Mouse (Mus musculus): ENCODE data around the gene Asb4. TPM values are rescaled to one million over a fixed set of nuclear protein-coding genes. Genes with fewer than 3 reads are reported as not detected.

The Asb4 gene
- polyA plus RNA-seq, 1 experiment from 2014 or later = 2.2 TPM

- no peaks in the 10 kb centered on the region for H3K4me1 ChIP-seq (ENCODE audit: insufficient read depth)
- DNase-seq (no peak), ATAC-seq (no peak)
- no peak overlapping the region for H3K4me3 ChIP-seq (ENCODE audit: low read depth, low read length)
- no peak for TF ChIP-seq CTCF (IDR thresholded peaks at IDR 0.05; ENCODE audit: low read depth)
- no peaks in the 10 kb centered on the region for H3K36me3 ChIP-seq (replicated peaks; ENCODE audit: insufficient read depth, low read length)
- H3K9me3 ChIP-seq (ENCODE audit: low read length) = no peaks in the 10 kb centered on the region
- 44% methylated on average over 18 of the region's 18 CpGs for WGBS (ENCODE audit: insufficient replicate concordance)
- no peak overlapping the region for H3K27ac ChIP-seq (ENCODE audit: low read depth)
- no peak overlapping the region for H3K4me2 ChIP-seq (ENCODE audit: low read depth, low read length)
- H3K27me3 ChIP-seq (ENCODE audit: insufficient read depth, low read length) = no peaks in the 10 kb centered on the region
- no peak overlapping the region for H3K9ac ChIP-seq (replicated peaks)
Observed at GRCm38 (mm10) chr6:5403095-5403815, 20.1 kb downstream of the Asb4 start.

GRCm38 (mm10) chr6:5404016-5404415 lies 20.8 kb downstream of the Asb4 start:
- Histone ChIP-seq H3K27ac (ENCODE audit: low read depth) (no peak overlapping the region), H3K27me3 (ENCODE audit: insufficient read depth, low read length) (no peaks in the 10 kb centered on the region), H3K36me3 (replicated peaks; ENCODE audit: insufficient read depth, low read length) (no peaks in the 10 kb centered on the region), H3K4me1 (ENCODE audit: insufficient read depth) (no peaks in the 10 kb centered on the region), H3K9me3 (ENCODE audit: low read length) (no peaks in the 10 kb centered on the region), H3K4me3 (ENCODE audit: low read depth, low read length) (no peak overlapping the region), H3K4me2 (ENCODE audit: low read depth, low read length) (no peak overlapping the region), H3K9ac (replicated peaks) (no peak overlapping the region)
- no peak for DNase-seq
- no peak for ATAC-seq
- 71% methylated on average over 6 of the region's 6 CpGs for WGBS (ENCODE audit: insufficient replicate concordance)
- TF ChIP-seq CTCF (IDR thresholded peaks at IDR 0.05; ENCODE audit: low read depth) (no peak), EP300 (IDR thresholded peaks at IDR 0.05; ENCODE audit: low read depth) (no peak)

GRCm38 (mm10) chr6:5408451-5409177 lies 25.4 kb downstream of the Asb4 start:
- no peak overlapping the region for H3K9ac ChIP-seq (replicated peaks)
- H3K27ac ChIP-seq (ENCODE audit: low read depth) = no peak overlapping the region
- TF ChIP-seq EP300 (IDR thresholded peaks at IDR 0.05; ENCODE audit: low read depth) (no peak), CTCF (IDR thresholded peaks at IDR 0.05; ENCODE audit: low read depth) (no peak)
- H3K4me3 ChIP-seq (ENCODE audit: low read depth, low read length) = no peak overlapping the region
- H3K4me2 ChIP-seq (ENCODE audit: low read depth, low read length) = no peak overlapping the region
- H3K9me3 ChIP-seq (ENCODE audit: low read length) = no peaks in the 10 kb centered on the region
- ATAC-seq (no peak), DNase-seq (no peak)
- H3K36me3 ChIP-seq (replicated peaks; ENCODE audit: insufficient read depth, low read length) = no peaks in the 10 kb centered on the region
- 75% methylated on average over 8 of the region's 8 CpGs for WGBS (ENCODE audit: insufficient replicate concordance)
- H3K27me3 ChIP-seq (ENCODE audit: insufficient read depth, low read length) = no peaks in the 10 kb centered on the region
- H3K4me1 ChIP-seq (ENCODE audit: insufficient read depth) = 0 out of 2 replicates have a peak, but pooled peaks cover 4% of the 10 kb centered on the region

- no peak for TF ChIP-seq CTCF (IDR thresholded peaks at IDR 0.05; ENCODE audit: low read depth)
- TF ChIP-seq EP300 (IDR thresholded peaks at IDR 0.05; ENCODE audit: low read depth) = no peak
- H3K4me2 ChIP-seq (ENCODE audit: low read depth, low read length) = no peak overlapping the region
- 0 out of 2 replicates have a peak, but pooled peaks cover 4% of the 10 kb centered on the region for H3K4me1 ChIP-seq (ENCODE audit: insufficient read depth)
- H3K4me3 ChIP-seq (ENCODE audit: low read depth, low read length) = no peak overlapping the region
- H3K9me3 ChIP-seq (ENCODE audit: low read length) = no peaks in the 10 kb centered on the region
- no peaks in the 10 kb centered on the region for H3K36me3 ChIP-seq (replicated peaks; ENCODE audit: insufficient read depth, low read length)
- no peaks in the 10 kb centered on the region for H3K27me3 ChIP-seq (ENCODE audit: insufficient read depth, low read length)
- H3K9ac ChIP-seq (replicated peaks) = no peak overlapping the region
- ATAC-seq = no peak
- H3K27ac ChIP-seq (ENCODE audit: low read depth) = no peak overlapping the region
- 78% methylated on average over 4 of the region's 4 CpGs for WGBS (ENCODE audit: insufficient replicate concordance)
- DNase-seq = no peak
Observed at GRCm38 (mm10) chr6:5409676-5410075, 26.5 kb downstream of the Asb4 start.

DNA sequence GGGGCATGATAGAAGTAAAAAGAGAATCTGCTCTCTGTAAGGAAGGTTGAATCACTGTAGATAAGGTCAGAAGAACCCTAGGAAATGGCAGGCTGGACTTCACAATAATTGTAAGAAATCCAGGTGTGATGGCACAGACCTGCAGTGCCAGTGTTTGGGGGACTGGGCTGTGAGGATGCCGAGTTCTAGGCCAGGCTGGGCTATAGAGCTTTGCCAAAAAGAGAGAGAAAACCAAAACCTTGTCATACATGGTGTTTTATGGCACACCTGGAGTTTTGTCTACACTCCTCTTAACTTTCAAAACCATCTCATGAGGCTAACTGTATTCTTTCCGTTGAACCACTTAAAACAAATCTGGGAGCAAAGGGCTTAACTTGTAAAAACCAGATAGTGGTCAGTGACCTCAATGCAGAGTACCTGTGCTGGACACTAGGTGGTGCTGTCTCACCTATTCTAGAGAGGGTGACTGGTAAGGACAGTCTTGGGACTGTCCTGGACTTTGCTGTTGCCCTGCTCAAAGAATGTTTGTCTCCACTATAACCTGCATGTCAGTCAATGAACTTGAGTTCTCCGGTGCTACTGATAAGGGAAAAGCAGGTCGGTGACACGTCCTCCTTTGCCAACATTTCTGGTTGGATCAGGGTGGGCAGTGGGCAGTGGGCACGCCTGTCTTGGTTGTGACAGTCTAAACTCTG lies 27.7 kb downstream of the Asb4 start:
- WGBS (ENCODE audit: insufficient replicate concordance) = 41% methylated on average over 6 of the region's 6 CpGs
- TF ChIP-seq EP300 (IDR thresholded peaks at IDR 0.05; ENCODE audit: low read depth) (no peak), CTCF (IDR thresholded peaks at IDR 0.05; ENCODE audit: low read depth) (peak; percentile 93)
- DNase-seq = peak; percentile 76
- Histone ChIP-seq H3K27ac (ENCODE audit: low read depth) (0 out of 2 replicates have a peak overlapping the region, but pooled peaks have one; percentile 8), H3K4me1 (ENCODE audit: insufficient read depth) (0 out of 2 replicates have a peak, but pooled peaks cover 4% of the 10 kb centered on the region), H3K9ac (replicated peaks) (no peak overlapping the region), H3K27me3 (ENCODE audit: insufficient read depth, low read length) (no peaks in the 10 kb centered on the region), H3K36me3 (replicated peaks; ENCODE audit: insufficient read depth, low read length) (no peaks in the 10 kb centered on the region), H3K4me2 (ENCODE audit: low read depth, low read length) (peak overlapping the region; percentile 15; the same call in 1 of the 2 replicates), H3K4me3 (ENCODE audit: low read depth, low read length) (no peak overlapping the region), H3K9me3 (ENCODE audit: low read length) (no peaks in the 10 kb centered on the region)
- ATAC-seq = peak; percentile 93

DNA sequence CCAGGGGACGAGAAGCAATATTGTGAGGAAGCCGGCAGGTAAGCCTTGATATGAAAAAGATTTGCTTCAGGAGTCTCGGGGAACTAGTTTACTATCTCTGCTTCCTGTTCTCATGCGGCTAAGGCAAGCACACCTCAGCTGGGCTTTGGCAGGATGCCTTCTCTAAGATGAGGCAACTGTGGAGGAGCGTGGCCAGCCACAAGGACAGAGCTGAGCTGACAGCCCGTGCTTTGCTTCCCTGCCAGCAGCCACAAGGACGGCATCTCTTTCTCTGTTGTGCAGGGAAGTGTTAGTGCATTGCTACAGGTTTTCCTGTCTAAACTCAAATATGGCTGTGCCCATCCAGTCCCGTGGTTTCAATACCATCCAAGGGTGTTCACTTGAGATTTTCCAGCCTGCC lies 30.1 kb downstream of the Asb4 start:
- Histone ChIP-seq H3K9me3 (ENCODE audit: low read length) (no peaks in the 10 kb centered on the region), H3K36me3 (replicated peaks; ENCODE audit: insufficient read depth, low read length) (no peaks in the 10 kb centered on the region), H3K9ac (replicated peaks) (no peak overlapping the region), H3K4me3 (ENCODE audit: low read depth, low read length) (no peak overlapping the region), H3K27me3 (ENCODE audit: insufficient read depth, low read length) (no peaks in the 10 kb centered on the region), H3K4me2 (ENCODE audit: low read depth, low read length) (no peak overlapping the region), H3K27ac (ENCODE audit: low read depth) (no peak overlapping the region), H3K4me1 (ENCODE audit: insufficient read depth) (0 out of 2 replicates have a peak, but pooled peaks cover 4% of the 10 kb centered on the region)
- ATAC-seq (peak; percentile 69), DNase-seq (peak; percentile 70)
- 31% methylated on average over 8 of the region's 8 CpGs for WGBS (ENCODE audit: insufficient replicate concordance)
- TF ChIP-seq EP300 (IDR thresholded peaks at IDR 0.05; ENCODE audit: low read depth) = no peak
- TF ChIP-seq CTCF (IDR thresholded peaks at IDR 0.05; ENCODE audit: low read depth) = no peak

Measured in liver, postnatal 0 days (tissue).